Mouse (Mus musculus) B cell, adult 62 days (primary cell): ENCODE data around the gene Akr1c6. TPM values are rescaled to one million over a fixed set of nuclear protein-coding genes. Genes with fewer than 3 reads are reported as not detected.

Source experiments
- total RNA-seq: library from RNA; stranded (reverse); gene quantifications from 4 replicates; pipeline ENCODE4 v1.2.4, GENCODE M21; 2023

Gene Akr1c6
- not detected in 4 replicates for total RNA-seq

GRCm38 (mm10) chr13:4434006-4434405 is at the start of gene Akr1c6:
Gene Akr1c6 (plus strand): TSS chr13:4434306.

Other genes starting within 250 kb of the Akr1c6 start
- 0.85 to 1.7 TPM in 2 of 4 replicates, not detected in the others for gene Akr1c13, start 243.2 kb upstream of the Akr1c6 start, total RNA-seq
- not detected in 4 replicates for gene Akr1c19, start 205.6 kb upstream of the Akr1c6 start, total RNA-seq
- not detected in 4 replicates for gene Akr1c12, start 154.9 kb upstream of the Akr1c6 start, total RNA-seq
- not detected in 4 replicates for gene Akr1c20, start 89.0 kb downstream of the Akr1c6 start, total RNA-seq
- not detected in 4 replicates for gene Akr1c21, start 139.8 kb downstream of the Akr1c6 start, total RNA-seq
- 2.6 to 3.9 TPM (median 2.9 TPM) in 4 replicates for gene Akr1e1, start 174.9 kb downstream of the Akr1c6 start, total RNA-seq